Mouse (Mus musculus): ENCODE results near the gene Rab25. TPM values are rescaled to one million over a fixed set of nuclear protein-coding genes. Genes with fewer than 3 reads are reported as not detected.

Gene Rab25
- polyA plus RNA-seq, 1 experiment from 2014 or later, result not detected

GRCm38 (mm10) chr3:88551586-88551985 lies 3.5 kb upstream of the Rab25 start:
- Histone ChIP-seq H3K4me3 (ENCODE audit: low read depth, low read length) (no peak overlapping the region), H3K27ac (ENCODE audit: low read depth, low read length) (no peak overlapping the region), H3K27me3 (replicated peaks; ENCODE audit: control insufficient read depth, insufficient read depth, low read length) (no peaks in the 10 kb centered on the region), H3K4me1 (ENCODE audit: control insufficient read depth, insufficient read depth, low read length) (peaks cover 16% of the 10 kb centered on the region), H3K4me2 (ENCODE audit: low read length) (peak overlapping the region; percentile 81; the same call in 1 of the 2 replicates), H3K9me3 (replicated peaks; ENCODE audit: control insufficient read depth, low read length) (no peaks in the 10 kb centered on the region), H3K36me3 (ENCODE audit: control insufficient read depth, insufficient read depth, low read length) (peaks cover 10% of the 10 kb centered on the region), H3K9ac (ENCODE audit: low read length) (no peak overlapping the region)
- DNase-seq (ENCODE audit: low spot score) (no peak), ATAC-seq (no peak)
- whole genome bisulfite sequencing, result 83% methylated on average over 4 of the region's 4 CpGs

- 83% methylated on average over 6 of the region's 6 CpGs for WGBS
- ATAC-seq (no peak), DNase-seq (ENCODE audit: low spot score) (no peak)
- Histone ChIP-seq H3K27me3 (replicated peaks; ENCODE audit: control insufficient read depth, insufficient read depth, low read length) (no peaks in the 10 kb centered on the region), H3K4me1 (ENCODE audit: control insufficient read depth, insufficient read depth, low read length) (peaks cover 2% of the 10 kb centered on the region; the same call in 1 of the 2 replicates), H3K36me3 (ENCODE audit: control insufficient read depth, insufficient read depth, low read length) (no peaks in the 10 kb centered on the region; the same call in 1 of the 2 replicates), H3K4me2 (ENCODE audit: low read length) (no peak overlapping the region), H3K9me3 (replicated peaks; ENCODE audit: control insufficient read depth, low read length) (no peaks in the 10 kb centered on the region), H3K27ac (ENCODE audit: low read depth, low read length) (no peak overlapping the region), H3K4me3 (ENCODE audit: low read depth, low read length) (no peak overlapping the region), H3K9ac (ENCODE audit: low read length) (no peak overlapping the region)
These were observed 1.3 kb downstream of the Rab25 start for GRCm38 (mm10) chr3:88546674-88547418.

- Histone ChIP-seq H3K27me3 (replicated peaks; ENCODE audit: control insufficient read depth, insufficient read depth, low read length) (no peaks in the 10 kb centered on the region), H3K36me3 (ENCODE audit: control insufficient read depth, insufficient read depth, low read length) (peaks cover 13% of the 10 kb centered on the region), H3K27ac (ENCODE audit: low read depth, low read length) (no peak overlapping the region), H3K4me2 (ENCODE audit: low read length) (no peak overlapping the region), H3K4me3 (ENCODE audit: low read depth, low read length) (no peak overlapping the region), H3K9ac (ENCODE audit: low read length) (no peak overlapping the region), H3K9me3 (replicated peaks; ENCODE audit: control insufficient read depth, low read length) (no peaks in the 10 kb centered on the region), H3K4me1 (ENCODE audit: control insufficient read depth, insufficient read depth, low read length) (peaks cover 12% of the 10 kb centered on the region)
- no peak for ATAC-seq
- no peak for DNase-seq (ENCODE audit: low spot score)
- WGBS, result 67% methylated on average over 20 of the region's 20 CpGs
These were observed 3.0 kb downstream of the Rab25 start for GRCm38 (mm10) chr3:88544955-88545591.

- Histone ChIP-seq H3K27ac (ENCODE audit: low read depth, low read length) (no peak overlapping the region), H3K4me3 (ENCODE audit: low read depth, low read length) (no peak overlapping the region), H3K4me1 (ENCODE audit: control insufficient read depth, insufficient read depth, low read length) (peaks cover 15% of the 10 kb centered on the region), H3K27me3 (replicated peaks; ENCODE audit: control insufficient read depth, insufficient read depth, low read length) (no peaks in the 10 kb centered on the region), H3K4me2 (ENCODE audit: low read length) (no peak overlapping the region), H3K9ac (ENCODE audit: low read length) (no peak overlapping the region), H3K9me3 (replicated peaks; ENCODE audit: control insufficient read depth, low read length) (no peaks in the 10 kb centered on the region), H3K36me3 (ENCODE audit: control insufficient read depth, insufficient read depth, low read length) (peaks cover 18% of the 10 kb centered on the region)
- 33% methylated on average over 5 of the region's 5 CpGs for WGBS
- DNase-seq (ENCODE audit: low spot score) (no peak), ATAC-seq (no peak)
These were observed 3.6 kb downstream of the Rab25 start for GRCm38 (mm10) chr3:88544514-88544913.

GRCm38 (mm10) chr3:88543651-88544410 lies 4.3 kb downstream of the Rab25 start:
- no peak overlapping the region for H3K4me2 ChIP-seq (ENCODE audit: low read length)
- no peak for DNase-seq (ENCODE audit: low spot score)
- no peaks in the 10 kb centered on the region for H3K27me3 ChIP-seq (replicated peaks; ENCODE audit: control insufficient read depth, insufficient read depth, low read length)
- no peak overlapping the region for H3K4me3 ChIP-seq (ENCODE audit: low read depth, low read length)
- no peak overlapping the region for H3K27ac ChIP-seq (ENCODE audit: low read depth, low read length)
- no peak overlapping the region for H3K9ac ChIP-seq (ENCODE audit: low read length)
- peaks cover 22% of the 10 kb centered on the region for H3K36me3 ChIP-seq (ENCODE audit: control insufficient read depth, insufficient read depth, low read length)
- ATAC-seq, result no peak
- WGBS, result 77% methylated on average over 5 of the region's 5 CpGs
- no peaks in the 10 kb centered on the region for H3K9me3 ChIP-seq (replicated peaks; ENCODE audit: control insufficient read depth, low read length)
- H3K4me1 ChIP-seq (ENCODE audit: control insufficient read depth, insufficient read depth, low read length), result peaks cover 16% of the 10 kb centered on the region

GRCm38 (mm10) chr3:88543174-88543573 lies 4.9 kb downstream of the Rab25 start:
- Histone ChIP-seq H3K4me1 (ENCODE audit: control insufficient read depth, insufficient read depth, low read length) (peaks cover 23% of the 10 kb centered on the region), H3K27ac (ENCODE audit: low read depth, low read length) (no peak overlapping the region), H3K36me3 (ENCODE audit: control insufficient read depth, insufficient read depth, low read length) (peaks cover 28% of the 10 kb centered on the region), H3K9me3 (replicated peaks; ENCODE audit: control insufficient read depth, low read length) (no peaks in the 10 kb centered on the region), H3K9ac (ENCODE audit: low read length) (no peak overlapping the region), H3K4me3 (ENCODE audit: low read depth, low read length) (no peak overlapping the region), H3K4me2 (ENCODE audit: low read length) (no peak overlapping the region), H3K27me3 (replicated peaks; ENCODE audit: control insufficient read depth, insufficient read depth, low read length) (no peaks in the 10 kb centered on the region)
- DNase-seq (ENCODE audit: low spot score) (no peak), ATAC-seq (no peak)
- WGBS, result 80% methylated on average over 8 of the region's 8 CpGs

- Histone ChIP-seq H3K9me3 (replicated peaks; ENCODE audit: control insufficient read depth, low read length) (no peaks in the 10 kb centered on the region), H3K4me3 (ENCODE audit: low read depth, low read length) (no peak overlapping the region), H3K36me3 (ENCODE audit: control insufficient read depth, insufficient read depth, low read length) (peaks cover 35% of the 10 kb centered on the region), H3K4me2 (ENCODE audit: low read length) (no peak overlapping the region), H3K9ac (ENCODE audit: low read length) (no peak overlapping the region), H3K27ac (ENCODE audit: low read depth, low read length) (peak overlapping the region; percentile 40; the same call in 1 of the 2 replicates), H3K27me3 (replicated peaks; ENCODE audit: control insufficient read depth, insufficient read depth, low read length) (no peaks in the 10 kb centered on the region), H3K4me1 (ENCODE audit: control insufficient read depth, insufficient read depth, low read length) (peaks cover 29% of the 10 kb centered on the region)
- 76% methylated on average over 4 of the region's 4 CpGs for WGBS
- DNase-seq (ENCODE audit: low spot score) (no peak), ATAC-seq (no peak)
These were observed 5.6 kb downstream of the Rab25 start for GRCm38 (mm10) chr3:88542486-88542885.

GRCm38 (mm10) chr3:88541622-88542401 lies 6.3 kb downstream of the Rab25 start:
- peak overlapping the region; percentile 40; the same call in 1 of the 2 replicates for H3K27ac ChIP-seq (ENCODE audit: low read depth, low read length)
- H3K9ac ChIP-seq (ENCODE audit: low read length), result no peak overlapping the region
- H3K36me3 ChIP-seq (ENCODE audit: control insufficient read depth, insufficient read depth, low read length), result peaks cover 42% of the 10 kb centered on the region
- no peak overlapping the region for H3K4me3 ChIP-seq (ENCODE audit: low read depth, low read length)
- no peak overlapping the region for H3K4me2 ChIP-seq (ENCODE audit: low read length)
- ATAC-seq, result peak; percentile 56
- 49% methylated on average over 7 of the region's 7 CpGs for WGBS
- peak; percentile 80 for DNase-seq (ENCODE audit: low spot score)
- H3K27me3 ChIP-seq (replicated peaks; ENCODE audit: control insufficient read depth, insufficient read depth, low read length), result no peaks in the 10 kb centered on the region
- peaks cover 36% of the 10 kb centered on the region for H3K4me1 ChIP-seq (ENCODE audit: control insufficient read depth, insufficient read depth, low read length)
- H3K9me3 ChIP-seq (replicated peaks; ENCODE audit: control insufficient read depth, low read length), result no peaks in the 10 kb centered on the region
